Mouse (Mus musculus): ENCODE data around the gene Ric3.

DNA sequence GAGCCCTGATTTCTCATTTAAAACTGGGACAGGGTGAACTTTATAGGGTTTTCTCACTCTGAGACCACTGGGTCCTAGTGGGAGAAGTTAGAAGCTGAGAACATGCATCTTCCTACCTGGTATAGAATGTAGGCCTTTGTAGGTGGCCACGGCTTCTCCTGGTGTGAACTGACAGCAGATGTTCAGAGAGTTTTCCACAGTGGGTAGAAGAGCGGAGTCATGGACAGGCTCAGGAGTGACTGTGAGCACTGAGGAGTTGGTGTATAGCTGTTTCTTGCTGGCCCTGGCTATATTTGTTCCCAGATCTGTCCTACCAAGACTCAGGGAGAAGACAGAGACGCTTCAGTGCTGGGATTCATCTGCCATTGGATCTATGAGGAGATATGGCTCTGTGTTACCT is 18.0 kb upstream of the Ric3 start:
- TF ChIP-seq CTCF (IDR thresholded peaks at IDR 0.05; ENCODE audit: low read depth) (no peak), EP300 (IDR thresholded peaks at IDR 0.05; ENCODE audit: low read depth) (no peak)

Data from liver, postnatal 0 days (tissue).